Mouse (Mus musculus): ENCODE measurements around the gene Ccer1. TPM values are rescaled to one million over a fixed set of nuclear protein-coding genes. Genes with fewer than 3 reads are reported as not detected.

Ccer1 gene
- not detected in 2 replicates for polyA plus RNA-seq (2014; fragmentation: Nextera tagmentation; extraction: Ambion mirVana)

DNA sequence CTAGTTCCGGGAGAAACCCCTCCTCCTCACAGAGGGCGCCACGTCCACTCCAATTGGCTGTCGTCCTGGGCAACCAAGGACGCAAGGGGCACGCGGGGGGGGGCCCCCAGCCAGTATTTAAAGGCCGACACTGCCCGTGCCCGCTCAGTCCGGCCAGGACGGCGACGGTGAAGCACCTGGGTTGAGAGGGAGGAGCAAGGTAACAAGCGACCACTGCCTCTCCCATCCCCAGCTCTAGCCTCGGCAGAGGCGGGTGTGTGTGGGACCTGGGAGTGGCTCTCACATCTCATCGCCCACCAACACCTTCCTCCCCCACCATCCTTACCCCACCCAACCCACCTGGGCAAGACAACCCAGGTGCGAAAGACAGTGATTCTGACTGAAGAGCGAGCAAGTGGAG lies at the start of gene Ccer1:
Gene Ccer1, plus strand, starts transcription at position 147 of the 400 bp plus-strand sequence.
- DNase-seq (ENCODE audit: low spot score) (no peak), ATAC-seq (replicated peaks; ENCODE audit: insufficient number of reproducible peaks, low FRiP score, low TSS enrichment, low read depth) (0 out of 2 replicates have a peak, but pooled peaks have one; percentile 67)
- Histone ChIP-seq H3K27ac (replicated peaks; ENCODE audit: low read depth, low read length) (no peak within 1 kb of the TSS), H3K4me2 (ENCODE audit: low read depth, low read length) (no peak within 1 kb of the TSS), H3K9me3 (replicated peaks; ENCODE audit: control insufficient read depth, low read length) (no peaks in the 10 kb centered on the region), H3K4me3 (ENCODE audit: low read depth, low read length) (no peak within 1 kb of the TSS), H3K36me3 (replicated peaks; ENCODE audit: control insufficient read depth, insufficient read depth, low read depth, low read length) (no peaks in the 10 kb centered on the region), H3K27me3 (ENCODE audit: control insufficient read depth, insufficient read depth, low read length) (no peaks in the 10 kb centered on the region), H3K9ac (replicated peaks; ENCODE audit: low read length) (no peak within 1 kb of the TSS), H3K4me1 (ENCODE audit: control insufficient read depth, insufficient read depth, low read length) (no peaks in the 10 kb centered on the region)
- WGBS: 70% methylated on average over 20 of the region's 20 CpGs

DNA sequence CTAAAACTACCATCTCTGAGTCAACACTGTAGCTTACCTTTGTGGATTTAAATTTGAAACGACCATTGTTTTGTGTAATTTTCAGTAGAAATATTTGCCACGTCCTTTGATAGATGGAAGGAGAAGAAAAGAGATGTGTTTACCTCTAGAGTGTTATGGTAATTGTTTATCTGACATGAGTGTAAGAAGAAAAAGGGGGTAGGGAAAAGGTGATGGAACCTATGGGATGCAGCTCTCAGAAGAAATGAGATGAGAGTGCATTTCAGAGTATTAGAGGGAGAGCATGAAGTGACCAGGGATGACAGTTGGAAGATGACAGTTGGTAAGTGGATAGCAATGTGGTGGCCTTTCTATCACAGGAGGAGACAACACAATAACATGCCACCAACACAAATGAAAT lies 49.1 kb upstream of the Ccer1 start, which contains the start of gene Epyc:
Gene Epyc, plus strand, starts transcription at position 301 of the 400 bp plus-strand sequence.
- WGBS: 81% methylated on average over 2 of the region's 2 CpGs
- H3K9ac ChIP-seq (replicated peaks; ENCODE audit: low read length): no peak within 1 kb of the TSS
- no peak for ATAC-seq (replicated peaks; ENCODE audit: insufficient number of reproducible peaks, low FRiP score, low TSS enrichment, low read depth)

DNA sequence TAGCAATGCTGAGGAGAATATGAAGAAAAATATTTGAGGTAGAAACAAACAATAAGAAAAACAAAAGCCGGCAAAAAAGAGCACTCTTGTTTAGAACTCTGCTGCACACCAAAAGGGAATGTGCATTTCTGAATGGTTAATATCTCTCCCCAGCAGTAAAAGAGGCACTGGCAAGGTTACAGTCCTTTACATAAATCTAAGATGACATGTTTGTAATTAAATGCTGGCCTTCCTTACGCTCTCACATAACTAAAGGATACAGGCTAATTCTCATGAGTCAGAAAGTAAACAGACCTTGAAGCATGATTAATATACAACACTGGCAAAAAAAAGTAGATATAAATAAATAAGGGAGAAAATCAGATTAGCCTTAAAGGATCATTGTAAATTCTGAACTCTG lies 42.5 kb upstream of the Ccer1 start:
- Histone ChIP-seq H3K36me3 (replicated peaks; ENCODE audit: control insufficient read depth, insufficient read depth, low read depth, low read length) (no peaks in the 10 kb centered on the region), H3K27me3 (ENCODE audit: control insufficient read depth, insufficient read depth, low read length) (no peaks in the 10 kb centered on the region), H3K9me3 (replicated peaks; ENCODE audit: control insufficient read depth, low read length) (no peaks in the 10 kb centered on the region), H3K9ac (replicated peaks; ENCODE audit: low read length) (no peak overlapping the region), H3K27ac (replicated peaks; ENCODE audit: low read depth, low read length) (no peak overlapping the region), H3K4me1 (ENCODE audit: control insufficient read depth, insufficient read depth, low read length) (no peaks in the 10 kb centered on the region), H3K4me3 (ENCODE audit: low read depth, low read length) (no peak overlapping the region), H3K4me2 (ENCODE audit: low read depth, low read length) (no peak overlapping the region)
- ATAC-seq (replicated peaks; ENCODE audit: insufficient number of reproducible peaks, low FRiP score, low TSS enrichment, low read depth) (no peak), DNase-seq (ENCODE audit: low spot score) (peak; percentile 49)
- 41% methylated on average over 2 of the region's 2 CpGs for WGBS

More for the DNA sequence above, 49.1 kb upstream of the Ccer1 start, which contains the start of gene Epyc:
- H3K27me3 ChIP-seq (ENCODE audit: control insufficient read depth, insufficient read depth, low read length): no peaks in the 10 kb centered on the region
- no peaks in the 10 kb centered on the region for H3K9me3 ChIP-seq (replicated peaks; ENCODE audit: control insufficient read depth, low read length)
- no peak for DNase-seq (ENCODE audit: low spot score)
- H3K4me2 ChIP-seq (ENCODE audit: low read depth, low read length): no peak within 1 kb of the TSS
- no peaks in the 10 kb centered on the region for H3K4me1 ChIP-seq (ENCODE audit: control insufficient read depth, insufficient read depth, low read length)
- H3K27ac ChIP-seq (replicated peaks; ENCODE audit: low read depth, low read length): no peak within 1 kb of the TSS
- no peak within 1 kb of the TSS for H3K4me3 ChIP-seq (ENCODE audit: low read depth, low read length)
- H3K36me3 ChIP-seq (replicated peaks; ENCODE audit: control insufficient read depth, insufficient read depth, low read depth, low read length): no peaks in the 10 kb centered on the region

DNA sequence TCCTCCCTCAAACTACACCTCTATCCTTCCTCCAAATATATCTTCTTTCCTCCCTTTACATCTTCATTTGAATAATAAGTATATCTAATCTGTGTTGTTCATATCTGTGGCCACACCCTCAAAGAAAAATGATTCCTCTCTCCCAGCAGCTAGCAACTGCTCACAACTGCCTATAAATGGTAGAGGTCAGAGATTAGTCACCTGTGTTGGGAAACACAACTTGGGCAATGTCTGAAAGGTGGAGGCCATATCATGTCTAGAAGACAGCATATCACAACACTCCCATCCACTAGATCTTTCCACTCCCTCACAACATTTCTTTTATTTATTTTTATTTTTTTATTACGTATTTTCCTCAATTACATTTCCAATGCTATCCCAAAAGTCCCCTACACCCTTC lies 33.4 kb upstream of the Ccer1 start:
- Histone ChIP-seq H3K4me1 (ENCODE audit: control insufficient read depth, insufficient read depth, low read length) (no peaks in the 10 kb centered on the region), H3K27me3 (ENCODE audit: control insufficient read depth, insufficient read depth, low read length) (no peaks in the 10 kb centered on the region), H3K9me3 (replicated peaks; ENCODE audit: control insufficient read depth, low read length) (no peaks in the 10 kb centered on the region), H3K9ac (replicated peaks; ENCODE audit: low read length) (no peak overlapping the region), H3K4me3 (ENCODE audit: low read depth, low read length) (no peak overlapping the region), H3K4me2 (ENCODE audit: low read depth, low read length) (no peak overlapping the region), H3K27ac (replicated peaks; ENCODE audit: low read depth, low read length) (no peak overlapping the region), H3K36me3 (replicated peaks; ENCODE audit: control insufficient read depth, insufficient read depth, low read depth, low read length) (no peaks in the 10 kb centered on the region)
- WGBS: 92% methylated on average over 1 of the region's 1 CpGs
- DNase-seq (ENCODE audit: low spot score) (no peak), ATAC-seq (replicated peaks; ENCODE audit: insufficient number of reproducible peaks, low FRiP score, low TSS enrichment, low read depth) (no peak)

DNA sequence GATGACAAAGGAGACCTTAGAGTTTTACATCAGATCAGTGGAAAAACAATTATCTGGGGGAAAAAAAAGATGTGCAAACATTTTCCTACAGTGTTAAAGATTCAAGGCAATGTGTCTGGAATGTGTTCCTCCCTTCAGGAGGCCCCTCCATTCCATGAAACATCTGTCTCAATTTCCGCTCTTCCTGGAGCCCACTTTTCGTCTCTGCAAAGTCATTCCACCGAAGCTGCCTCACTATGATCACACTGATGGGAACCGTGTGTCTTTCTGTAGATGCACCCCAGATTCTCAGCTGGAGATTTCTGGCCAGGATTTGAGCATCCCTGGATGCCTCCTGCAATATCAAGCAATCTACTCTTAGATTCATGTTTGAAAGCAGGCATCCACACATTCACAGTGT lies 24.2 kb upstream of the Ccer1 start:
- DNase-seq (ENCODE audit: low spot score): peak; percentile 57
- Histone ChIP-seq H3K9me3 (replicated peaks; ENCODE audit: control insufficient read depth, low read length) (no peaks in the 10 kb centered on the region), H3K4me1 (ENCODE audit: control insufficient read depth, insufficient read depth, low read length) (no peaks in the 10 kb centered on the region), H3K4me2 (ENCODE audit: low read depth, low read length) (no peak overlapping the region), H3K27ac (replicated peaks; ENCODE audit: low read depth, low read length) (no peak overlapping the region), H3K9ac (replicated peaks; ENCODE audit: low read length) (no peak overlapping the region), H3K4me3 (ENCODE audit: low read depth, low read length) (no peak overlapping the region), H3K27me3 (ENCODE audit: control insufficient read depth, insufficient read depth, low read length) (no peaks in the 10 kb centered on the region), H3K36me3 (replicated peaks; ENCODE audit: control insufficient read depth, insufficient read depth, low read depth, low read length) (no peaks in the 10 kb centered on the region)
- ATAC-seq (replicated peaks; ENCODE audit: insufficient number of reproducible peaks, low FRiP score, low TSS enrichment, low read depth): no peak
- 39% methylated on average over 4 of the region's 4 CpGs for WGBS

DNA sequence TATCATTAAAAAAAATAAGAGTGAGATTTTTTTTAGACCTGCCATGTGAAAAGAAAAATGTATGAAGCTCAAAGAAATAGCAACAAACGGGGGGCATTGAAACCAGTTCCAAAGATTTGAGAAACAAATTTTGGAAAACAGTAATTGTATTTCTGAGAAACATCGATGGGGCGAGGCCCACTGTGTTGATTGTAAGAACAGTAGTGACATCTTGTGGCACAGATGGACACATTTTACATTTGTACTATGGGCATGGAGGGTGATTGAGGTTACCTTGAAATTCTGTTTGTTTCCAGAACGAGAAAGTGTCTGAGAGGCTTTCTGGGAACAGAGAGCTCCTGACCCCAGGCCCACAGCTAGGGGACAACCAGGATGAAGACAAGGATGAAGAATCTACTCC lies 22.7 kb upstream of the Ccer1 start:
- H3K9me3 ChIP-seq (replicated peaks; ENCODE audit: control insufficient read depth, low read length): no peaks in the 10 kb centered on the region
- H3K4me3 ChIP-seq (ENCODE audit: low read depth, low read length): no peak overlapping the region
- no peak overlapping the region for H3K27ac ChIP-seq (replicated peaks; ENCODE audit: low read depth, low read length)
- ATAC-seq (replicated peaks; ENCODE audit: insufficient number of reproducible peaks, low FRiP score, low TSS enrichment, low read depth): no peak
- no peaks in the 10 kb centered on the region for H3K27me3 ChIP-seq (ENCODE audit: control insufficient read depth, insufficient read depth, low read length)
- no peaks in the 10 kb centered on the region for H3K36me3 ChIP-seq (replicated peaks; ENCODE audit: control insufficient read depth, insufficient read depth, low read depth, low read length)
- 60% methylated on average over 4 of the region's 4 CpGs for WGBS
- no peak overlapping the region for H3K9ac ChIP-seq (replicated peaks; ENCODE audit: low read length)
- DNase-seq (ENCODE audit: low spot score): peak; percentile 68
- H3K4me1 ChIP-seq (ENCODE audit: control insufficient read depth, insufficient read depth, low read length): no peaks in the 10 kb centered on the region
- no peak overlapping the region for H3K4me2 ChIP-seq (ENCODE audit: low read depth, low read length)

DNA sequence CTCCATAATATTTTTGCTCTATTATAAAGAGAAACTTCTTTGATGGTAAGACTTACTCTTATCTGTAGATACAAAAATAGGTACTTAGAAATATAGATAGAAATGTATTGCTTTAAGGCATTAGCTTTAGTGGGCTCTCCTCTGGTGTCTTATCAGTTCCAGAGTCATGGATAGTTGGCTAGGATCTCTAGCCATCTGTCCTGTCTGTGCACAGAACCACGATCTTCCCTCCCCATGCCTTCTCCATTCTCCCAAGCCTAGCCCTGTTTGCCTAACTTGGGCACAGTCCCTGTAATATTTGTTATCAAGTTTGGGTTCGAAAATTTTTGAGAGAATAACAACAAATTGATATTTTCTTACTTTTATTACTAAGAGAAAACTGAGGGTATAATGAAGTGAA lies 19.6 kb upstream of the Ccer1 start:
- DNase-seq (ENCODE audit: low spot score) (no peak), ATAC-seq (replicated peaks; ENCODE audit: insufficient number of reproducible peaks, low FRiP score, low TSS enrichment, low read depth) (no peak)
- Histone ChIP-seq H3K4me2 (ENCODE audit: low read depth, low read length) (no peak overlapping the region), H3K4me1 (ENCODE audit: control insufficient read depth, insufficient read depth, low read length) (no peaks in the 10 kb centered on the region), H3K27ac (replicated peaks; ENCODE audit: low read depth, low read length) (no peak overlapping the region), H3K4me3 (ENCODE audit: low read depth, low read length) (no peak overlapping the region), H3K36me3 (replicated peaks; ENCODE audit: control insufficient read depth, insufficient read depth, low read depth, low read length) (no peaks in the 10 kb centered on the region), H3K9ac (replicated peaks; ENCODE audit: low read length) (no peak overlapping the region), H3K27me3 (ENCODE audit: control insufficient read depth, insufficient read depth, low read length) (no peaks in the 10 kb centered on the region), H3K9me3 (replicated peaks; ENCODE audit: control insufficient read depth, low read length) (no peaks in the 10 kb centered on the region)
- WGBS: 77% methylated on average over 2 of the region's 2 CpGs

DNA sequence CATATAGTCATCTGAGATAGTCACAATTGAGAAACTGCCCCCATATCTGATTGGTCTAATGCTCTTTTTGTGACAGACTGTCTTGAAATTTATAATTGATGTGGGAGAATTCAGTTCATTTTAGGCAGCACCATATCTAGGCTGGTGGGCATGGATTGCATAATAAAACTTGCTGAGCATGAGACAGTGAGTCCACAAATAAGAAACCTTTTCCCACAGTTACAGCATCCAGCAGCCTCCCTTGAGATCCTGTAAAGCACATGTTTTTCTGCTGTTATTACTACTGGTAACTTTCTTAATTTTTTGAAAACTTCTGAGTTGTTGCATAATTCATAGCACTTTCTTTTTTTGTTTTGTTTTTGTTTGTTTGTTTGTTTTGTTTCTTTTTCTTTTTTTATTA lies 9.9 kb upstream of the Ccer1 start:
- H3K36me3 ChIP-seq (replicated peaks; ENCODE audit: control insufficient read depth, insufficient read depth, low read depth, low read length): no peaks in the 10 kb centered on the region
- ATAC-seq (replicated peaks; ENCODE audit: insufficient number of reproducible peaks, low FRiP score, low TSS enrichment, low read depth) (no peak), DNase-seq (ENCODE audit: low spot score) (no peak)
- H3K4me1 ChIP-seq (ENCODE audit: control insufficient read depth, insufficient read depth, low read length): no peaks in the 10 kb centered on the region
- no peak overlapping the region for H3K27ac ChIP-seq (replicated peaks; ENCODE audit: low read depth, low read length)
- no peak overlapping the region for H3K4me3 ChIP-seq (ENCODE audit: low read depth, low read length)
- H3K4me2 ChIP-seq (ENCODE audit: low read depth, low read length): no peak overlapping the region
- no peak overlapping the region for H3K9ac ChIP-seq (replicated peaks; ENCODE audit: low read length)
- H3K27me3 ChIP-seq (ENCODE audit: control insufficient read depth, insufficient read depth, low read length): no peaks in the 10 kb centered on the region
- no peaks in the 10 kb centered on the region for H3K9me3 ChIP-seq (replicated peaks; ENCODE audit: control insufficient read depth, low read length)

Measured in embryonic facial prominence, embryonic 11.5 days (tissue).